Mouse (Mus musculus) ES-Bruce4 (cell line): ENCODE results near the gene Erg28.

Source experiments
- CTCF ChIP-seq: IDR thresholded peaks from one replicate; pipeline ENCODE4 v1.8.1; 2011; ENCODE audit warnings: low read depth, low read length
- EP300 ChIP-seq: IDR thresholded peaks from 2 replicates; pipeline ENCODE4 v1.6.1; 2011; ENCODE audit warnings: low read depth, low read length; ENCODE audit not compliant: insufficient read depth
- POLR2A ChIP-seq: IDR thresholded peaks from one replicate; pipeline ENCODE4 v1.8.1; 2011; ENCODE audit warnings: low read length; ENCODE audit not compliant: insufficient read depth

- TF ChIP-seq CTCF = no peak
- TF ChIP-seq EP300 = no peak
- TF ChIP-seq POLR2A = no peak
Measured at GRCm38 (mm10) chr12:85854271-85854670, 29.9 kb upstream of the Erg28 start.
